Mouse (Mus musculus): ENCODE measurements around the gene Spo11. TPM values are rescaled to one million over a fixed set of nuclear protein-coding genes. Genes with fewer than 3 reads are reported as not detected.

Gene Spo11
- polyA plus RNA-seq, 1 experiment from 2014 or later, result 1.2 TPM

GRCm38 (mm10) chr2:172990161-172990560, 12.7 kb downstream of the Spo11 start:
- H3K4me3 ChIP-seq, result no peak overlapping the region
- H3K27ac ChIP-seq, result no peak overlapping the region
- no peaks in the 10 kb centered on the region for H3K36me3 ChIP-seq
- H3K9ac ChIP-seq, result no peak overlapping the region
- no peaks in the 10 kb centered on the region for H3K9me3 ChIP-seq
- whole genome bisulfite sequencing, result 81% methylated on average over 6 of the region's 6 CpGs
- no peaks in the 10 kb centered on the region; the same call in 1 of the 2 replicates for H3K4me1 ChIP-seq
- H3K27me3 ChIP-seq, result 0 out of 2 replicates have a peak, but pooled peaks cover 3% of the 10 kb centered on the region
- ATAC-seq (ENCODE audit: insufficient number of reproducible peaks, insufficient read depth, low FRiP score, low TSS enrichment), result no peak
- no peak overlapping the region for H3K4me2 ChIP-seq (replicated peaks)

- WGBS, result 20% methylated on average over 4 of the region's 4 CpGs
- Histone ChIP-seq H3K27ac (no peak overlapping the region), H3K4me2 (replicated peaks) (no peak overlapping the region), H3K9ac (no peak overlapping the region), H3K4me1 (peaks cover 12% of the 10 kb centered on the region), H3K36me3 (no peaks in the 10 kb centered on the region), H3K4me3 (no peak overlapping the region), H3K9me3 (no peaks in the 10 kb centered on the region), H3K27me3 (0 out of 2 replicates have a peak, but pooled peaks cover 8% of the 10 kb centered on the region)
- no peak for ATAC-seq (ENCODE audit: insufficient number of reproducible peaks, insufficient read depth, low FRiP score, low TSS enrichment)
Observed at GRCm38 (mm10) chr2:172996207-172996606, 18.7 kb downstream of the Spo11 start.

GRCm38 (mm10) chr2:172997748-172998147, 20.2 kb downstream of the Spo11 start:
- WGBS, result 62% methylated on average over 11 of the region's 11 CpGs

GRCm38 (mm10) chr2:172998478-172998877, 21.0 kb downstream of the Spo11 start:
- 68% methylated on average over 7 of the region's 7 CpGs for WGBS
- H3K9me3 ChIP-seq, result no peaks in the 10 kb centered on the region
- no peak overlapping the region for H3K4me2 ChIP-seq (replicated peaks)
- no peak for ATAC-seq (ENCODE audit: insufficient number of reproducible peaks, insufficient read depth, low FRiP score, low TSS enrichment)
- 0 out of 2 replicates have a peak, but pooled peaks cover 8% of the 10 kb centered on the region for H3K27me3 ChIP-seq
- H3K9ac ChIP-seq, result no peak overlapping the region
- H3K4me1 ChIP-seq, result peaks cover 17% of the 10 kb centered on the region
- H3K4me3 ChIP-seq, result no peak overlapping the region
- no peak overlapping the region for H3K27ac ChIP-seq
- H3K36me3 ChIP-seq, result peaks cover 15% of the 10 kb centered on the region

More at GRCm38 (mm10) chr2:172997748-172998147, 20.2 kb downstream of the Spo11 start:
- peaks cover 8% of the 10 kb centered on the region for H3K36me3 ChIP-seq
- H3K9ac ChIP-seq, result 0 out of 2 replicates have a peak overlapping the region, but pooled peaks have one; percentile 2
- peaks cover 17% of the 10 kb centered on the region for H3K4me1 ChIP-seq
- 0 out of 2 replicates have a peak, but pooled peaks cover 8% of the 10 kb centered on the region for H3K27me3 ChIP-seq
- no peak overlapping the region for H3K4me3 ChIP-seq
- no peak overlapping the region for H3K4me2 ChIP-seq (replicated peaks)
- no peaks in the 10 kb centered on the region for H3K9me3 ChIP-seq
- no peak for ATAC-seq (ENCODE audit: insufficient number of reproducible peaks, insufficient read depth, low FRiP score, low TSS enrichment)
- no peak overlapping the region for H3K27ac ChIP-seq

GRCm38 (mm10) chr2:172999630-173000284, 22.3 kb downstream of the Spo11 start, which contains the start of gene Rae1:
Gene Rae1, plus strand, starts transcription at chr2:173000117.
- WGBS, result under 1% methylated on average over 45 of the region's 45 CpGs
- Histone ChIP-seq H3K36me3 (peaks cover 28% of the 10 kb centered on the region), H3K4me3 (peak within 1 kb of the TSS; percentile 96), H3K27ac (peak within 1 kb of the TSS; percentile 92), H3K27me3 (0 out of 2 replicates have a peak, but pooled peaks cover 8% of the 10 kb centered on the region), H3K4me1 (peaks cover 17% of the 10 kb centered on the region), H3K9me3 (no peaks in the 10 kb centered on the region), H3K4me2 (replicated peaks) (peak within 1 kb of the TSS; percentile 99), H3K9ac (peak within 1 kb of the TSS; percentile 95)
- peak; percentile 93 for ATAC-seq (ENCODE audit: insufficient number of reproducible peaks, insufficient read depth, low FRiP score, low TSS enrichment)

- no peaks in the 10 kb centered on the region for H3K9me3 ChIP-seq
- H3K27me3 ChIP-seq, result 0 out of 2 replicates have a peak, but pooled peaks cover 8% of the 10 kb centered on the region
- peak; percentile 82 for ATAC-seq (ENCODE audit: insufficient number of reproducible peaks, insufficient read depth, low FRiP score, low TSS enrichment)
- H3K4me3 ChIP-seq, result peak overlapping the region; percentile 96
- peaks cover 33% of the 10 kb centered on the region for H3K36me3 ChIP-seq
- peak overlapping the region; percentile 95 for H3K9ac ChIP-seq
- H3K4me2 ChIP-seq (replicated peaks), result peak overlapping the region; percentile 99
- peaks cover 17% of the 10 kb centered on the region for H3K4me1 ChIP-seq
- under 1% methylated on average over 42 of the region's 42 CpGs for WGBS
- peak overlapping the region; percentile 92 for H3K27ac ChIP-seq
Observed at GRCm38 (mm10) chr2:173000285-173000652, 22.8 kb downstream of the Spo11 start.

- Histone ChIP-seq H3K4me3 (peak overlapping the region; percentile 96), H3K4me1 (peaks cover 14% of the 10 kb centered on the region), H3K36me3 (peaks cover 36% of the 10 kb centered on the region), H3K4me2 (replicated peaks) (peak overlapping the region; percentile 99), H3K9me3 (no peaks in the 10 kb centered on the region), H3K27me3 (0 out of 2 replicates have a peak, but pooled peaks cover 8% of the 10 kb centered on the region), H3K27ac (peak overlapping the region; percentile 92), H3K9ac (peak overlapping the region; percentile 95)
- ATAC-seq (ENCODE audit: insufficient number of reproducible peaks, insufficient read depth, low FRiP score, low TSS enrichment), result no peak
- WGBS, result 19% methylated on average over 8 of the region's 8 CpGs
Observed at GRCm38 (mm10) chr2:173000921-173001320, 23.4 kb downstream of the Spo11 start.

- Histone ChIP-seq H3K9me3 (no peaks in the 10 kb centered on the region), H3K27ac (no peak overlapping the region), H3K36me3 (peaks cover 62% of the 10 kb centered on the region), H3K4me3 (no peak overlapping the region), H3K4me1 (peaks cover 11% of the 10 kb centered on the region), H3K27me3 (no peaks in the 10 kb centered on the region), H3K9ac (no peak overlapping the region), H3K4me2 (replicated peaks) (no peak overlapping the region)
- 92% methylated on average over 8 of the region's 8 CpGs for WGBS
- no peak for ATAC-seq (ENCODE audit: insufficient number of reproducible peaks, insufficient read depth, low FRiP score, low TSS enrichment)
Observed at GRCm38 (mm10) chr2:173003737-173004136, 26.2 kb downstream of the Spo11 start.

GRCm38 (mm10) chr2:173010220-173010717, 32.8 kb downstream of the Spo11 start:
- ATAC-seq (ENCODE audit: insufficient number of reproducible peaks, insufficient read depth, low FRiP score, low TSS enrichment), result no peak
- no peaks in the 10 kb centered on the region for H3K4me1 ChIP-seq
- H3K36me3 ChIP-seq, result peaks cover 94% of the 10 kb centered on the region
- no peak overlapping the region for H3K4me2 ChIP-seq (replicated peaks)
- no peak overlapping the region for H3K27ac ChIP-seq
- H3K27me3 ChIP-seq, result no peaks in the 10 kb centered on the region
- H3K9me3 ChIP-seq, result no peaks in the 10 kb centered on the region
- 68% methylated on average over 3 of the region's 3 CpGs for WGBS
- no peak overlapping the region for H3K9ac ChIP-seq
- no peak overlapping the region for H3K4me3 ChIP-seq

GRCm38 (mm10) chr2:173011440-173011839, 33.9 kb downstream of the Spo11 start:
- 96% methylated on average over 8 of the region's 8 CpGs for WGBS
- no peaks in the 10 kb centered on the region for H3K9me3 ChIP-seq
- H3K9ac ChIP-seq, result no peak overlapping the region
- no peak overlapping the region for H3K27ac ChIP-seq
- ATAC-seq (ENCODE audit: insufficient number of reproducible peaks, insufficient read depth, low FRiP score, low TSS enrichment), result no peak
- no peak overlapping the region for H3K4me2 ChIP-seq (replicated peaks)
- H3K36me3 ChIP-seq, result peaks cover 99% of the 10 kb centered on the region
- no peaks in the 10 kb centered on the region for H3K27me3 ChIP-seq
- no peaks in the 10 kb centered on the region for H3K4me1 ChIP-seq
- no peak overlapping the region for H3K4me3 ChIP-seq

GRCm38 (mm10) chr2:173014741-173015287, 37.3 kb downstream of the Spo11 start:
- H3K36me3 ChIP-seq, result peaks cover 65% of the 10 kb centered on the region
- ATAC-seq (ENCODE audit: insufficient number of reproducible peaks, insufficient read depth, low FRiP score, low TSS enrichment), result no peak
- H3K4me3 ChIP-seq, result no peak overlapping the region
- H3K27ac ChIP-seq, result no peak overlapping the region
- no peaks in the 10 kb centered on the region for H3K9me3 ChIP-seq
- 0 out of 2 replicates have a peak, but pooled peaks cover 5% of the 10 kb centered on the region for H3K27me3 ChIP-seq
- 80% methylated on average over 7 of the region's 7 CpGs for WGBS
- peaks cover 5% of the 10 kb centered on the region for H3K4me1 ChIP-seq
- no peak overlapping the region for H3K9ac ChIP-seq
- no peak overlapping the region for H3K4me2 ChIP-seq (replicated peaks)

- Histone ChIP-seq H3K27me3 (peaks cover 14% of the 10 kb centered on the region), H3K27ac (no peak overlapping the region), H3K4me3 (no peak overlapping the region), H3K9ac (no peak overlapping the region), H3K9me3 (no peaks in the 10 kb centered on the region), H3K4me2 (replicated peaks) (no peak overlapping the region), H3K36me3 (peaks cover 34% of the 10 kb centered on the region), H3K4me1 (peaks cover 16% of the 10 kb centered on the region)
- WGBS, result 37% methylated on average over 6 of the region's 6 CpGs
- ATAC-seq (ENCODE audit: insufficient number of reproducible peaks, insufficient read depth, low FRiP score, low TSS enrichment), result no peak
Observed at GRCm38 (mm10) chr2:173017940-173018339, 40.4 kb downstream of the Spo11 start.
